Mouse (Mus musculus) thymus, adult 2 months (tissue): ENCODE measurements around the gene Hoxa7.

Experiments used
- CTCF ChIP-seq: fragments of 200-500 bp; IDR thresholded peaks from 2 replicates; pipeline ENCODE4 v1.5.1; 2012; ENCODE audit warnings: mild to moderate bottlenecking, control low read depth, low read length, moderate library complexity, borderline replicate concordance; ENCODE audit not compliant: control insufficient read depth, poor library complexity, insufficient read depth; ENCODE audit errors: extremely low read depth
- POLR2A ChIP-seq: fragments of 200-500 bp; IDR thresholded peaks from 2 replicates; pipeline ENCODE4 v1.6.1; 2012; ENCODE audit warnings: mild to moderate bottlenecking, low read length, control low read depth, moderate library complexity; ENCODE audit not compliant: control insufficient read depth, poor library complexity, insufficient read depth; ENCODE audit errors: extremely low read depth

DNA sequence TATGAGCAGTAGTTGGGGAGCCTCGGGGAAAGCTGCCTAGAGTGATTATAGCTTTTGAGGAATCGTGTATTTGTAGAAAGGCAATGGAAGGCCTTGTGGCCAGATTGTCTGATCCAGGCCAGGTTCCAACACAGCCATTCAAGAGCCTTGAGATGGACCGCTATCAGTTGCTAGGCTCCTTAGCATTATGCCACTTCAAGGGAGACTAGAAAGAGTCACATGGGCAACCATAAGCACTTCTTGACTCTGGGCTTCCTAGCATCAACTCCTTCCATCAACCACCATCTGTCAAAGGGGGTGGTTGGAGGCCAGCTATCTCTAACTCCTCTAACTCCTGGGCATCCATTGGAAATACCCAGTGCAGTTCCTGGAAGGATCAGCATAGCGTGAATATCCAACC is 28.2 kb upstream of the Hoxa7 start:
- TF ChIP-seq POLR2A (no peak), CTCF (no peak)
